Mouse (Mus musculus) forebrain, embryonic 14.5 days (tissue): ENCODE measurements at regions not wholly inside any gene's neighbourhood (a gene's known extent, or its start where the extent isn't known, plus 50 kb on each side); places are given as distances from the start of the nearest gene placed in this dataset.

ENCODE experiments used
- ATAC-seq: fragments of 200-750 bp; cut with Nextera tagmentation; 2 replicates; pipeline ENCODE4 v1.8.0; 2017; ENCODE audit warnings: mild to moderate bottlenecking, moderate library complexity
- DNase-seq: peaks from one replicate; pipeline ENCODE4 v3.0.0-alpha.2; 2015; ENCODE audit warnings: low spot score
- H3K27ac ChIP-seq: fragments of 300-500 bp; sonication (generic); 2 replicates; pipeline ENCODE4 v1.5.1; 2014; ENCODE audit warnings: low read depth, mild to moderate bottlenecking, control low read depth, low read length, moderate library complexity
- H3K27me3 ChIP-seq: fragments of 300-500 bp; sonication (generic); replicated peaks from 2 replicates; pipeline ENCODE4 v1.6.1; 2014; ENCODE audit warnings: low read length, control low read depth, mixed read lengths; ENCODE audit not compliant: control insufficient read depth, insufficient read depth
- H3K36me3 ChIP-seq: fragments of 300-500 bp; sonication (generic); 2 replicates; pipeline ENCODE4 v1.6.1; 2014; ENCODE audit warnings: low read length, control low read depth; ENCODE audit not compliant: control insufficient read depth, insufficient read depth
- H3K4me1 ChIP-seq: fragments of 300-500 bp; sonication (generic); 2 replicates; pipeline ENCODE4 v1.6.1; 2014; ENCODE audit warnings: antibody characterized with exemption, low read length, control low read depth; ENCODE audit not compliant: control insufficient read depth, insufficient read depth
- H3K4me2 ChIP-seq: fragments of 300-500 bp; sonication (generic); 2 replicates; pipeline ENCODE4 v1.6.1; 2014; ENCODE audit warnings: mild to moderate bottlenecking, control low read depth, low read length
- H3K4me3 ChIP-seq: fragments of 300-500 bp; sonication (generic); 2 replicates; pipeline ENCODE4 v1.5.1; 2014; ENCODE audit warnings: low read depth, low read length, control low read depth
- H3K9ac ChIP-seq: fragments of 300-500 bp; sonication (generic); 2 replicates; pipeline ENCODE4 v1.6.1; 2014; ENCODE audit warnings: mild to moderate bottlenecking, low read length, control low read depth, moderate library complexity
- H3K9me3 ChIP-seq: fragments of 300-500 bp; sonication (generic); replicated peaks from 2 replicates; pipeline ENCODE4 v1.6.1; 2016; ENCODE audit warnings: low read length, control low read depth, mixed read lengths; ENCODE audit not compliant: control insufficient read depth
- whole genome bisulfite sequencing: fragments of 180-500 bp; shearing (Covaris S2); extraction: QIAGEN DNeasy Blood & Tissue Kit; methylation state at CpG from one replicate; pipeline ENCODE4 v1.1.7; 2014; 5-methylcytosine and 5-hydroxymethylcytosine counted together

DNA sequence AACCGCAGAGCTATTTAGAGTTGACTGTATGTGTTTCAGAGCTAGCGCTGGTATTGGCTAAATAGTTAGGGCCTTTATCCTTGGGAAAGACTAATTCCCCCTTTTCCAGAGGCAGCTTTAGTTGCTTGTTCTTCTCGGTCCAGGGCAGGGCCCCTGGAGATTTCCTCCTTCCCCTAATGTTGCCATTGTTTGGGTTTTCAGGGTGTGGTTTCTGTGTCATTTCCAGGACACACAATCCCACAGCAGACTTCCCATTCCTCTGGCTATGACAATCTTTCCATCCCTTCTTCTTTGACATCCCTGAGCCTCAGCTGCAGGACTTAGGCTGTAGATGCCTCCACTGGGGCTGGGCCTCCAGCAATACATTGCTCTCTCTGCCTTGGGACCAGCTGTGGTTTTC, 87.2 kb upstream of the Arhgap24 start:
- no peak for DNase-seq
- H3K36me3 ChIP-seq = no peaks in the 10 kb centered on the region
- 81% methylated on average over 3 of the region's 3 CpGs for WGBS
- no peak overlapping the region for H3K4me2 ChIP-seq
- H3K4me3 ChIP-seq = no peak overlapping the region
- no peak for ATAC-seq
- H3K9ac ChIP-seq = no peak overlapping the region
- H3K27ac ChIP-seq = no peak overlapping the region
- no peaks in the 10 kb centered on the region; the same call in 1 of the 2 replicates for H3K4me1 ChIP-seq
- no peaks in the 10 kb centered on the region for H3K9me3 ChIP-seq
- H3K27me3 ChIP-seq = no peaks in the 10 kb centered on the region

DNA sequence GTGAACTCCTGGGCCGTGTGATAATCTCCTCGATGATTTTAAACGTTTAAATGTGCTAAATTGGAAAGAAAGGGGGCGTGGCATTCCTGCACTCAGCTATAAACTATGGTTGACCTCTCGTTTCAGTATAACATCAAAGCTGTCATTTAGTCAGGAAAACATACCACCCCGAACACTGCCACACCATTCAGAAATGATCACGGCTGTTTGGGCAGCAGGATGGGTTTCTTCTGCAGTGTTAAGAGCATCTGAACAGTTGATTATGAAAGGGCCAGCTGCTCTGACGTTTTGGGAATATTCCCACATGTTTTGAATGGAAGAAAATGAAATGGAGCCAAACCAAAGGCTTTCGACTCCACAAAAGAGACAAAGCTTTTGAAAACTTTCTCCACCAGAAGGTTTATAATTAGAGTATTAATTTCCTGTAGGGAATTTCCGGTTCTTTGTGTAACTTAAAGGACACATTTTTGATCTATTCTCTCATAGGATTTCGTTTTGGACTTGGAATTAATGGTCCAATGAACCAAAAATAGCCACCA, 85.5 kb upstream of the Arhgap24 start:
- no peaks in the 10 kb centered on the region; the same call in 1 of the 2 replicates for H3K4me1 ChIP-seq
- H3K9me3 ChIP-seq = no peaks in the 10 kb centered on the region
- H3K4me3 ChIP-seq = no peak overlapping the region
- H3K27ac ChIP-seq = no peak overlapping the region
- H3K36me3 ChIP-seq = no peaks in the 10 kb centered on the region
- H3K9ac ChIP-seq = no peak overlapping the region
- no peak for ATAC-seq
- no peaks in the 10 kb centered on the region for H3K27me3 ChIP-seq
- peak; percentile 36 for DNase-seq
- H3K4me2 ChIP-seq = no peak overlapping the region
- 37% methylated on average over 11 of the region's 11 CpGs for WGBS

DNA sequence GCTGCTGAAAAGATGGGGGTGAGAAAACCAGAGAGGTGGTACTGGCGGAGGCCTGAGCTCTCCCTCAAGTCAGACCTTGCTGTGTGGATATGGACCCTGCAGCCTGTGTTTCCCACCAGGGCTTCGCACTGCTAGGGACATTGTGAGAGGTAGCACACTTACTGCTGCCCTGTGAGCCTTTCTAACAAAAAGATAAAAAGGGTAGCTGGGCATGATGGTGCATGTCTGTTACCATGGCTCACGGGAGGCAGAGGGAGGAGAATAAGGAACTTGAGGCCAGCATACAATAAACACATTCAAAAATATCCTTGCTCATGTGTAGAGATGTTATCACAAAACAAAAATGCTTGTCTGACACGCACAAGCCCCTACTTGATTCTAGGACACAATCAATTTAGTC, 82.2 kb upstream of the Arhgap24 start:
- H3K4me3 ChIP-seq = no peak overlapping the region
- H3K9me3 ChIP-seq = no peaks in the 10 kb centered on the region
- H3K27ac ChIP-seq = no peak overlapping the region
- no peak overlapping the region for H3K9ac ChIP-seq
- no peaks in the 10 kb centered on the region for H3K27me3 ChIP-seq
- DNase-seq (no peak), ATAC-seq (no peak)
- 81% methylated on average over 4 of the region's 4 CpGs for WGBS
- H3K4me2 ChIP-seq = no peak overlapping the region
- H3K36me3 ChIP-seq = no peaks in the 10 kb centered on the region
- no peaks in the 10 kb centered on the region; the same call in 1 of the 2 replicates for H3K4me1 ChIP-seq

DNA sequence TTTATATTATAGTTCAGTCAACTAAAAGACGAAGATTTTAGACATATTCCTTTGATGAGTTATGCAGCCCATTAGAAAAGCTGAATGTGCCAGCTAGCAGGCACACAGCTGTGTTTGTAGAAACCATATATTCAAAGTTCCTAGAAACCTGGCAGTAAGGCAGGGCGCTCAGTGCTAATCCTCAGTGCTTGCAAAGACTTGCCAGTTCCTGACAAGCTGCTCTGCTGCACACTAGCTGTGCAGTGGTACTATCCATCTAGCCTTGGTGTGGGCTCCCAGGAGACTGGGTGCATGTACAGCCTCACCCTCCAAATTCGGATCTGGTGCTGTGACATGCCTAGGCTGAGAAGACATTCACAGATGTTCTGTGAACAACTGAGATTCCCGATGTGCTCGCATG, 63.5 kb upstream of the Arhgap24 start:
- ATAC-seq (no peak), DNase-seq (peak; percentile 39)
- Histone ChIP-seq H3K4me2 (no peak overlapping the region), H3K27me3 (no peaks in the 10 kb centered on the region), H3K4me3 (no peak overlapping the region), H3K9me3 (no peaks in the 10 kb centered on the region), H3K27ac (no peak overlapping the region), H3K4me1 (no peaks in the 10 kb centered on the region), H3K36me3 (no peaks in the 10 kb centered on the region), H3K9ac (no peak overlapping the region)
- 84% methylated on average over 5 of the region's 5 CpGs for WGBS

DNA sequence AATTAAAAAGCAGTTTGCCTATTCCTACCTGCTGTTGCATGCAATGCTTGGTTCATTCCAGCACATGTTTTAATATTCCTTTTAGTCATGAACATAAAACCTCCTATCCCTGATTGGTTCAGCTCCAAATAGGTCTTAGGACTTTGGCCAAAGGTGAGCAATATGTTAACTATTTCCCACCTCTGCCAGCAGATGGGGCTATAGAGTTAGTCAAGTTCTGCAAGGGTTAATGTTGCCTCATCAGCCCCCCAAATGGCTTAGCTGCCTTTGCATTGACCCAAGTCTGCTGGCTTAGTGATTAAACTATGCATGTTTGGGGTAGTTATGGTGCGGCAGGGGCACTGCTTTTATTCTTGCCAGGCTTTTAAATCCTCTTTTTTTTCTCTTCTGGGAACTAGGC, 62.1 kb upstream of the Arhgap24 start:
- 17% methylated on average over 1 of the region's 1 CpGs for WGBS
- no peaks in the 10 kb centered on the region for H3K9me3 ChIP-seq
- no peaks in the 10 kb centered on the region for H3K4me1 ChIP-seq
- peak; percentile 47 for DNase-seq
- no peak for ATAC-seq
- no peak overlapping the region for H3K27ac ChIP-seq
- no peak overlapping the region for H3K9ac ChIP-seq
- no peaks in the 10 kb centered on the region for H3K27me3 ChIP-seq
- no peaks in the 10 kb centered on the region for H3K36me3 ChIP-seq
- no peak overlapping the region for H3K4me2 ChIP-seq
- H3K4me3 ChIP-seq = no peak overlapping the region

DNA sequence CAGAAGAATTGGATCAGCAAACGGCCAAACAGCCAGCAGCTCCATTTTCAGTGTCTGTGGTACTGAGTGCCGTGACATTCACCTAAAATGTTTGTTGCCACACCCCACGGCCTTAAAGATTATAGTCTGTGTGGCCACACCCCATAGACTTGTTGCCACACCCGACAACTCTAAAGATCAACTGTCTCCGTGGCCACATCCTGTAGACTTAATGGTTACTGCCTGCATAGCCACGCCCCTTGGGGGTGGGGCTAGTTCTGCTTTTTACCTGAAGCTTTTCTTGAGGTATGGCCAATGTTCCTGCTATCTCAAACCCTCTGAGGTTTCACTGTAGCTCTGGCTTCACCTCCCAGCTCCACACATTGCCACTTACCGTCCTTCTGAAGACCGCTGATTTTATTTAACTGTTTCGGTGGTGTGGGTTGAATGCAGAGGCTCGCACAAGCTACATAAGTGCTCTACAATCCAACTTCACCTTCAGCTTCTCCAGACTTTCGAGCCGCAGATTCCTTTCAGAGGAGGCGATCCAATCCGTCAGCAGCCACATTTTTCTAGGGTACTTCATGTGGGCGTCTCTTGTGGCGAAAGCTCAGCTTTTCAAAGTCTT, 56.5 kb upstream of the Arhgap24 start:
- no peak overlapping the region for H3K4me2 ChIP-seq
- no peaks in the 10 kb centered on the region for H3K27me3 ChIP-seq
- H3K4me3 ChIP-seq = no peak overlapping the region
- ATAC-seq = no peak
- H3K9ac ChIP-seq = no peak overlapping the region
- WGBS = 90% methylated on average over 16 of the region's 16 CpGs
- no peaks in the 10 kb centered on the region for H3K9me3 ChIP-seq
- DNase-seq = no peak
- no peaks in the 10 kb centered on the region for H3K36me3 ChIP-seq
- no peaks in the 10 kb centered on the region for H3K4me1 ChIP-seq
- no peak overlapping the region for H3K27ac ChIP-seq

DNA sequence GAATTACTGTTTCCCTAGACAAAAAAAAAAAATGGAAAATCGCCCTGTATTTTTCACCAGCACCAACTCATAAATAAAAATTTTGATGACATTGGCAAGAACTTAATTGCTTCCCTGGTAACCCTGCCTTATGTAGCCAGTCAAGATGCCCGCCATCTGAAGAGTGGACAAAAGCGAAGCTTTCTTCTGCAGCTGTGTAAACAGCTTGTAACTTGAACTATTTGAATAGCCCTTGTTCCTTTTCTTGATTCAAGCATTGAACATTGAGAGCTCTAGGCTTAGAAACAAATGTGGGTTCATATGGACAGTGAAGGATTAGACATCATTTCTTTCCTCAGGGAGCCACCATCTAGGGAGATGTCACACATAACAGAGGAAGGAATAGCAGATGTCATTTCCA, 52.9 kb upstream of the Arhgap24 start:
- H3K9ac ChIP-seq = no peak overlapping the region
- H3K9me3 ChIP-seq = no peaks in the 10 kb centered on the region
- H3K27me3 ChIP-seq = no peaks in the 10 kb centered on the region
- H3K4me3 ChIP-seq = no peak overlapping the region
- no peak overlapping the region for H3K27ac ChIP-seq
- 88% methylated on average over 3 of the region's 3 CpGs for WGBS
- DNase-seq (no peak), ATAC-seq (no peak)
- no peaks in the 10 kb centered on the region for H3K4me1 ChIP-seq
- H3K4me2 ChIP-seq = no peak overlapping the region
- H3K36me3 ChIP-seq = no peaks in the 10 kb centered on the region
